Mouse (Mus musculus): ENCODE results near the gene Ceacam19.

Ceacam19 gene

DNA sequence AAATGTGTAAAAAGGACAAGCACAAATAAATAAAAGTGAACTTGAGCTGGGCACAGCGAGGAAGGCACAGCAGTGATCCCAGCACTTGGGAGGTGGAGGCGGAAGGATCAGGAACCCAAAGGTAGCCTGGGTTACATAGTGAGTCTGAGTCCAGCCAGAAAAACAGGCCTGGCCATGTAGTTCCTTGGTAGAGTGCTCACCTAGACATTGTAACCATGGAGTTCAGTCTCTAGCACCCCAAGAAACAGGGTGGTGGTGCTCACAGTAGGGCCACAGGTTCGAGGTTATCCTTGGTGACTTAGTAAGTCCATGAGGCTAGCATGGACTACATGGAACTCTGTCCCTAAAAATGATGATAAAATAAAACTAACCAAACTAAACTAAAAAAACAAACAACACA, 46.8 kb downstream of the Ceacam19 start:
- DNase-seq (ENCODE audit: low spot score) = no peak

DNA sequence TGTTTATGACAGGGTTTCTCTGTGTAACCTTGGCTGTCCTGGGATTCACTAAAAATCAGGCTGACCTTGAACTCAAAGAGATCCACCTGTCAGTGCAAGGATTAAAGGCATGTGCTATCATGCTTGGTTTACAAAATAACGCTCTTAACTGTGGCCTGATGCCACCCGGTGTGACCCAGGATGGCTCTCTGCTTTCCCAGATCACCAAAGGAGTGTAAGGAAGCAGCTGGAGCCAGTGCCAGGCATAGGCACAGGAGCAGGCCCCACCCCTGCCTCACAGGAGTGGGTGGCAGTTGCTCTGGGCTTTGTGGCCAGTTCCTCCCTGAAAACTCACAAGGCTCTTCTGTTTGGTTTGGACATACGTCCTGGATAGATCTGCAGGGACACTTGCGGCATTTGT, 47.4 kb downstream of the Ceacam19 start:
- DNase-seq (ENCODE audit: low spot score) = no peak

- no peak for DNase-seq (ENCODE audit: low spot score)
Measured at GRCm38 (mm10) chr7:19836843-19837242, 50.9 kb downstream of the Ceacam19 start.

DNA sequence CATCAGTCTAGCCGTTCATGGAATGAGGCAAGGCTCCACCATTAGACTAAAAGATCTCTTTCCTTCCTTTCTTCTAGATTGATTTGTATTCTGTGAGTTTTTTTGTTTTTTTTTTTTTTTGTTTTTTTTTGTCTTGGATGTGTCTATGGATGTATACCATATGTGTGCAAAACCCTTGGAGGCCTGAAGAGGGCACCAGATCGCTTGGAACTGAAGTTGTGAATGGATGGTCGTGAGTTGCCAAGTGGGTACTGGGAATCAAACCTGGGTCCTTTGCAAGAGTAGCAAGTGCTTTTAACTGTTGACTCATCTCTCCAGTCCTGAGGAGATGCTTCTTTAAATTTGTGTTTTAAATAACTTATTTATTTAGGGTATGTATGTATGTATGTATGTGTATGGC, 53.7 kb downstream of the Ceacam19 start:
- DNase-seq (ENCODE audit: low spot score) = no peak

DNA sequence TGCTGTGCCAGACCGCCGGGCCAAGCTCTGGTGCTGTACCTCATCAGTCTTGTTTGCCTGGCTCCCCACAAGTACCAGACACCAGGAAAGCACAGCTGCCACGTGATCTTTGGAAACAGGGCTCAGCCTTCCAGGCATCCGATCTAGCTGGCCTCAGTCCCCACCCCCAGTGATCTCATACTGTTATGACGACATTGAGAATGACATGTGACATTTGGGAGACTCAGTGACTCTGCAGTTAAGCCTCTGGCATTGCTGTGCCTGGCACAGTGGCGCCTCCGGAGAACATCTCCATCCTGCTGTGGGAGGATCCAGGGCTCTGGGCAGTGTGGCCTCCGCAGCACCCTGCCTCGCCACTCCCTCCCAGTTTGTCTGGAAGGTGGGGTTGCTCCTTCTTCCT, 55.9 kb downstream of the Ceacam19 start:
- no peak for DNase-seq (ENCODE audit: low spot score)

GRCm38 (mm10) chr7:19830682-19831156, 57.0 kb downstream of the Ceacam19 start:
- DNase-seq (ENCODE audit: low spot score) = peak; percentile 63

- DNase-seq (ENCODE audit: low spot score) = no peak
Measured at GRCm38 (mm10) chr7:19829694-19830093, 58.1 kb downstream of the Ceacam19 start.

DNA sequence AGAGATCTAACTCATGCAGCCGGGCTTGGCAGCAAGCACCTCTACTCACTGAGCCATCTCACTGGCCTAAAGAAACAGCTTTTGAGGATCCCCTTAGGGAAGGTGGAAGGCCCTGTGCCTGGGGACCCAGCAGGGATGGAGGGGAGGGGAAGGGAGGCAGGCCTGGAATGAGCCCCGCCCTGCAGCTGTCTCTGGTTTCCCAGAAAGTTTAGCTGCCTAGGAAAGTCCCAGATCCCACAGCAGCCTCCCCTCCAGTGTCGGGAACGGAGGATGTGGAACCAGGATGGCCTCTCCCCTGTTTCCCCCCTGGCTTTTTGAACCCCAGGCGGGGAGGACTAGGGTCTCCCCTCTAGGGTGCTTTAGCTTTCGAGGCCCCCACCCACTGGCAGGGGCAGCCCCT, 61.0 kb downstream of the Ceacam19 start:
- no peak for DNase-seq (ENCODE audit: low spot score)

Measured in ovary, postnatal 10 days (tissue).